Comparison of ENCODE assay signal across 9 mouse cellular contexts in genomic region chr6:52212556-52213118, GRCm38 (mm10). TPM values are rescaled to one million over a fixed set of nuclear protein-coding genes. Genes with fewer than 3 reads are reported as not detected.
DNase-seq lines count a peak whose midpoint lies in the region; ATAC-seq and TF ChIP-seq lines count a peak whose summit lies in the region.
"Had no signal": no experiment of that assay in that cellular context is flagged by ENCODE, and none has a peak within 500 bp of the region (broad histone marks: within the 10 kb centered on the region; RNA-seq: fewer than 3 reads in every experiment).

No protein-coding gene starts in this region.

- H3K4me3 ChIP-seq in hindbrain, embryonic 11.5 days (ENCODE audit: low read depth, low read length) = no peak overlapping the region; the same call in 1 of the 2 replicates
- H3K4me3 ChIP-seq in hindbrain, embryonic 10.5 days = no peak overlapping the region
- peak overlapping the region; percentile 87 for H3K4me3 ChIP-seq in kidney, adult 2 months (ENCODE audit: insufficient read depth, low read depth, low read length)
- peak overlapping the region; percentile 41 for H3K4me3 ChIP-seq in macrophage (ENCODE audit: inconsistent target)

- H3K79me2 ChIP-seq in macrophage (ENCODE audit: inconsistent target) = no peaks in the 10 kb centered on the region

- H3K4me1 ChIP-seq in hindbrain, embryonic 11.5 days (replicated peaks; ENCODE audit: control insufficient read depth, insufficient read depth, low read length) = peaks cover 9% of the 10 kb centered on the region; the same call in 1 of the 2 replicates
- peaks cover 18% of the 10 kb centered on the region for H3K4me1 ChIP-seq in hindbrain, embryonic 10.5 days (replicated peaks)
- H3K4me1 ChIP-seq in kidney, adult 2 months (ENCODE audit: control insufficient read depth, insufficient read depth, low read length) = peaks cover 21% of the 10 kb centered on the region

- H3K27me3 ChIP-seq in hindbrain, embryonic 11.5 days (ENCODE audit: control insufficient read depth, insufficient read depth, low read length) = peaks cover 96% of the 10 kb centered on the region
- peaks cover 100% of the 10 kb centered on the region for H3K27me3 ChIP-seq in hindbrain, embryonic 10.5 days (ENCODE audit: insufficient read depth, poor library complexity, severe bottlenecking)
- H3K27me3 ChIP-seq in kidney, adult 2 months (replicated peaks; ENCODE audit: control insufficient read depth, insufficient read depth, low read length) = no peaks in the 10 kb centered on the region

- under 1% methylated on average over 22 of the region's 22 CpGs for WGBS in hindbrain, embryonic 11.5 days
- WGBS in hindbrain, embryonic 10.5 days = 1% methylated on average over 22 of the region's 22 CpGs
- WGBS in kidney, adult 2 months = 1% methylated on average over 22 of the region's 22 CpGs
- WGBS in macrophage (ENCODE audit: missing documents) = 3% methylated on average over 22 of the region's 22 CpGs

- no peak for TF ChIP-seq CTCF in kidney, adult 2 months (conservative IDR thresholded peaks at IDR 0.05; ENCODE audit: insufficient read depth, insufficient read length, low read depth, low read length)

- ATAC-seq in hindbrain, embryonic 11.5 days (ENCODE audit: low FRiP score) = no peak
- no peak for ATAC-seq in cerebellum, adult (ENCODE audit: insufficient number of reproducible peaks, low FRiP score, low TSS enrichment)

- no peak overlapping the region for H3K9ac ChIP-seq in hindbrain, embryonic 11.5 days (ENCODE audit: low read depth, low read length)

- H3K9me3 ChIP-seq in hindbrain, embryonic 11.5 days (ENCODE audit: control insufficient read depth, low read length) = no peaks in the 10 kb centered on the region
- H3K9me3 ChIP-seq in hindbrain, embryonic 10.5 days = no peaks in the 10 kb centered on the region

- TF ChIP-seq POLR2A in kidney, adult 2 months (IDR thresholded peaks at IDR 0.05; ENCODE audit: low read depth, low read length) = no peak

- no peak overlapping the region for H3K27ac ChIP-seq in hindbrain, embryonic 11.5 days (ENCODE audit: low read depth, low read length)
- no peak overlapping the region for H3K27ac ChIP-seq in hindbrain, embryonic 10.5 days
- H3K27ac ChIP-seq in kidney, adult 2 months (ENCODE audit: insufficient read depth, low read depth, low read length) = peak overlapping the region; percentile 99
- H3K27ac ChIP-seq in macrophage = no peak overlapping the region

- no peak overlapping the region; the same call in 1 of the 2 replicates for H3K4me2 ChIP-seq in hindbrain, embryonic 11.5 days (replicated peaks; ENCODE audit: low read depth, low read length)

- H3K36me3 ChIP-seq in hindbrain, embryonic 11.5 days (ENCODE audit: control insufficient read depth, insufficient read depth, low read length) = no peaks in the 10 kb centered on the region
- H3K36me3 ChIP-seq in hindbrain, embryonic 10.5 days = no peaks in the 10 kb centered on the region
- no peaks in the 10 kb centered on the region for H3K36me3 ChIP-seq in kidney, adult 2 months (ENCODE audit: control insufficient read depth, insufficient read depth, low read length)
- H3K36me3 ChIP-seq in macrophage (ENCODE audit: inconsistent target) = no peaks in the 10 kb centered on the region

- peak; percentile 59 for DNase-seq in hindbrain, embryonic 11.5 days (ENCODE audit: low spot score)
- DNase-seq in hindbrain, embryonic 10.5 days (ENCODE audit: low spot score) = no peak
- peak; percentile 59 for DNase-seq in adrenal gland, postnatal 25 days
- peak; percentile 87 for DNase-seq in kidney, adult 2 months
- no peak for DNase-seq in cerebellum, adult 9-10 months
- DNase-seq in cerebellum, postnatal 14 days = no peak

RNA-seq across cellular contexts. Expression of gene Hoxa3, which starts 0.5 kb away (rescaled TPM):
- polyA plus RNA-seq in hindbrain, embryonic 11.5 days (2014; fragmentation: Nextera tagmentation; extraction: Ambion mirVana) = 13.3 and 14.2 TPM in 2 replicates
- 3.6 and 9.7 TPM in 2 replicates for polyA plus RNA-seq in hindbrain, embryonic 10.5 days (2016; fragmentation: Nextera tagmentation; extraction: Ambion mirVana)
- total RNA-seq in adrenal gland, postnatal 25 days (2021) = 6.3 and 6.9 TPM in 2 replicates
- 7.4 and 7.6 TPM in 2 replicates for polyA plus RNA-seq in kidney, adult 2 months (2012; rRNA removed)
- 1 to 10 TPM in 2 of 26 experiments, under 1 TPM in 9, not detected in 15; 0.32 to 1.2 (median 0.86) TPM for total RNA-seq in macrophage (2018; cell fraction: chromatin; rRNA removed)
- total RNA-seq in macrophage (2018; cell fraction: cytosol; rRNA removed) = under 1 TPM in 10 of 26 experiments, not detected in 16; 0.04 to 0.27 (median 0.09) TPM
- under 1 TPM in 10 of 26 experiments, not detected in 16; 0.31 to 0.74 (median 0.38) TPM for total RNA-seq in macrophage (2018; cell fraction: nucleus; rRNA removed)
- 0.04 TPM in 1 of 3 replicates, not detected in the others for polyA plus RNA-seq in macrophage (2018)
- total RNA-seq: left cerebral cortex, postnatal 36 days had no signal

RNA-seq across cellular contexts. Expression of gene Gm28308, which starts 0.5 kb away (rescaled TPM):
- polyA plus RNA-seq in hindbrain, embryonic 11.5 days (2014; fragmentation: Nextera tagmentation; extraction: Ambion mirVana) = not detected in 2 replicates
- not detected in 2 replicates for polyA plus RNA-seq in hindbrain, embryonic 10.5 days (2016; fragmentation: Nextera tagmentation; extraction: Ambion mirVana)
- 0.88 and 4.9 TPM in 2 replicates for total RNA-seq in adrenal gland, postnatal 25 days (2021)
- polyA plus RNA-seq in kidney, adult 2 months (2012; rRNA removed) = 0.78 and 2.9 TPM in 2 replicates
- total RNA-seq in macrophage (2018; cell fraction: chromatin; rRNA removed) = not detected
- total RNA-seq in macrophage (2018; cell fraction: cytosol; rRNA removed) = under 1 TPM in 1 of 26 experiments, not detected in 25; 0.30 TPM
- not detected for total RNA-seq in macrophage (2018; cell fraction: nucleus; rRNA removed)
- not detected in 3 replicates for polyA plus RNA-seq in macrophage (2018)
- total RNA-seq: left cerebral cortex, postnatal 36 days had no signal

RNA-seq across cellular contexts. Expression of gene Hoxa6, which starts 4.1 kb away (rescaled TPM):
- 2.1 and 11.6 TPM in 2 replicates for polyA plus RNA-seq in hindbrain, embryonic 11.5 days (2014; fragmentation: Nextera tagmentation; extraction: Ambion mirVana)
- not detected in 2 replicates for polyA plus RNA-seq in hindbrain, embryonic 10.5 days (2016; fragmentation: Nextera tagmentation; extraction: Ambion mirVana)
- 3.1 and 5.6 TPM in 2 replicates for total RNA-seq in adrenal gland, postnatal 25 days (2021)
- 2.4 and 3.4 TPM in 2 replicates for polyA plus RNA-seq in kidney, adult 2 months (2012; rRNA removed)
- 1 to 10 TPM in 1 of 26 experiments, not detected in 25; 1.4 TPM for total RNA-seq in macrophage (2018; cell fraction: chromatin; rRNA removed)
- total RNA-seq in macrophage (2018; cell fraction: cytosol; rRNA removed) = not detected
- not detected for total RNA-seq in macrophage (2018; cell fraction: nucleus; rRNA removed)
- not detected in 3 replicates for polyA plus RNA-seq in macrophage (2018)
- total RNA-seq: left cerebral cortex, postnatal 36 days had no signal

RNA-seq across cellular contexts. Expression of gene Hoxa5, which starts 8.2 kb away (rescaled TPM):
- 23.8 and 39.3 TPM in 2 replicates for polyA plus RNA-seq in hindbrain, embryonic 11.5 days (2014; fragmentation: Nextera tagmentation; extraction: Ambion mirVana)
- 1.8 TPM in 1 of 2 replicates, not detected in the other for polyA plus RNA-seq in hindbrain, embryonic 10.5 days (2016; fragmentation: Nextera tagmentation; extraction: Ambion mirVana)
- 12.8 and 15.0 TPM in 2 replicates for total RNA-seq in adrenal gland, postnatal 25 days (2021)
- polyA plus RNA-seq in kidney, adult 2 months (2012; rRNA removed) = 6.9 and 8.1 TPM in 2 replicates
- 1 to 10 TPM in 1 of 26 experiments, under 1 TPM in 4, not detected in 21; 0.25 to 1.0 (median 0.47) TPM for total RNA-seq in macrophage (2018; cell fraction: chromatin; rRNA removed)
- under 1 TPM in 12 of 26 experiments, not detected in 14; 0.05 to 0.22 (median 0.10) TPM for total RNA-seq in macrophage (2018; cell fraction: cytosol; rRNA removed)
- total RNA-seq in macrophage (2018; cell fraction: nucleus; rRNA removed) = 1 to 10 TPM in 1 of 26 experiments, under 1 TPM in 6, not detected in 19; 0.35 to 1.5 (median 0.61) TPM
- 0.16 TPM in 1 of 3 replicates, not detected in the others for polyA plus RNA-seq in macrophage (2018)
- total RNA-seq: left cerebral cortex, postnatal 36 days had no signal

RNA-seq across cellular contexts. Expression of gene Hoxa7, which starts 9.0 kb away (rescaled TPM):
- polyA plus RNA-seq in hindbrain, embryonic 11.5 days (2014; fragmentation: Nextera tagmentation; extraction: Ambion mirVana) = 0.34 and 1.9 TPM in 2 replicates
- polyA plus RNA-seq in hindbrain, embryonic 10.5 days (2016; fragmentation: Nextera tagmentation; extraction: Ambion mirVana) = not detected in 2 replicates
- total RNA-seq in adrenal gland, postnatal 25 days (2021) = 12.9 and 18.3 TPM in 2 replicates
- 44.1 and 45.9 TPM in 2 replicates for polyA plus RNA-seq in kidney, adult 2 months (2012; rRNA removed)
- total RNA-seq in macrophage (2018; cell fraction: chromatin; rRNA removed) = under 1 TPM in 1 of 26 experiments, not detected in 25; 0.85 TPM
- under 1 TPM; 0.06 to 0.99 (median 0.37) TPM for total RNA-seq in macrophage (2018; cell fraction: cytosol; rRNA removed)
- under 1 TPM in 2 of 26 experiments, not detected in 24; 0.31 to 0.49 TPM for total RNA-seq in macrophage (2018; cell fraction: nucleus; rRNA removed)
- polyA plus RNA-seq in macrophage (2018) = 0.25 to 0.75 TPM (median 0.40 TPM) in 3 replicates
- total RNA-seq: left cerebral cortex, postnatal 36 days had no signal

Comparison
In these comparisons a context has a peak if more than half of its experiments do, and no peak if none do; other contexts are left out.
1. DNase-seq: peak in hindbrain, embryonic 11.5 days (single experiment), adrenal gland, postnatal 25 days (single experiment) and kidney, adult 2 months (single experiment); none in hindbrain, embryonic 10.5 days (single experiment), cerebellum, adult 9-10 months (single experiment) and cerebellum, postnatal 14 days (0 of 2).
2. H3K4me3 ChIP-seq: peak in kidney, adult 2 months (single experiment) and macrophage (single experiment); none in hindbrain, embryonic 11.5 days (single experiment) and hindbrain, embryonic 10.5 days (single experiment).